Mouse (Mus musculus) forebrain, embryonic 15.5 days (tissue): Measurements from ENCODE around the gene Gm49318. TPM values are rescaled to one million over a fixed set of nuclear protein-coding genes. Genes with fewer than 3 reads are reported as not detected.

Experiments
- ATAC-seq: fragments of 200-750 bp; cut with Nextera tagmentation; replicated peaks from 2 replicates; pipeline ENCODE4 v1.8.0; 2017; ENCODE audit warnings: mild to moderate bottlenecking, moderate TSS enrichment, moderate library complexity
- H3K27ac ChIP-seq: fragments of 300-500 bp; sonication (generic); replicated peaks from 2 replicates; pipeline ENCODE4 v1.5.1; 2015; ENCODE audit warnings: mild to moderate bottlenecking, inconsistent platforms
- H3K27me3 ChIP-seq: fragments of 300-500 bp; sonication (generic); 2 replicates; pipeline ENCODE4 v1.6.1; 2015; ENCODE audit warnings: inconsistent platforms
- H3K36me3 ChIP-seq: fragments of 300-500 bp; sonication (generic); 2 replicates; pipeline ENCODE4 v1.6.1; 2015; ENCODE audit warnings: mild to moderate bottlenecking, inconsistent platforms
- H3K4me1 ChIP-seq: fragments of 300-500 bp; sonication (generic); 2 replicates; pipeline ENCODE4 v1.6.1; 2015; ENCODE audit warnings: inconsistent platforms
- H3K4me2 ChIP-seq: fragments of 300-500 bp; sonication (generic); replicated peaks from 2 replicates; pipeline ENCODE4 v1.6.1; 2015; ENCODE audit warnings: mild to moderate bottlenecking, inconsistent platforms
- H3K4me3 ChIP-seq: fragments of 300-500 bp; sonication (generic); 2 replicates; pipeline ENCODE4 v1.5.1; 2015; ENCODE audit warnings: mild to moderate bottlenecking, inconsistent platforms
- H3K9ac ChIP-seq: fragments of 300-500 bp; sonication (generic); replicated peaks from 2 replicates; pipeline ENCODE4 v1.6.1; 2015; ENCODE audit warnings: mild to moderate bottlenecking, inconsistent platforms
- H3K9me3 ChIP-seq: fragments of 300-500 bp; sonication (generic); 2 replicates; pipeline ENCODE4 v1.6.1; 2016; ENCODE audit warnings: inconsistent platforms
- WGBS: fragments of 180-500 bp; shearing (Covaris S2); methylation state at CpG from one replicate; pipeline ENCODE4 v1.1.7; 2015; ENCODE audit warnings: mixed read lengths; 5-methylcytosine and 5-hydroxymethylcytosine counted together
- polyA plus RNA-seq: library from polyadenylated mRNA; unstranded; fragments of >200 nt; fragmentation: Nextera tagmentation; extraction: Ambion mirVana; gene quantifications from 2 replicates; pipeline ENCODE4 v1.2.1, GENCODE M21; 2015

Gene Gm49318
- polyA plus RNA-seq, 1 experiment from 2014 or later, result not detected

GRCm38 (mm10) chr9:22049721-22050270 lies 21.3 kb downstream of the Gm49318 start:
- Histone ChIP-seq H3K27me3 (no peaks in the 10 kb centered on the region), H3K4me2 (peak overlapping the region; percentile 81), H3K9me3 (no peaks in the 10 kb centered on the region), H3K9ac (peak overlapping the region; percentile 90), H3K4me1 (peaks cover 47% of the 10 kb centered on the region), H3K27ac (peak overlapping the region; percentile 94), H3K36me3 (0 out of 2 replicates have a peak, but pooled peaks cover 4% of the 10 kb centered on the region), H3K4me3 (peak overlapping the region; percentile 70)
- 27% methylated on average over 4 of the region's 4 CpGs for WGBS
- ATAC-seq, result no peak

- WGBS, result 37% methylated on average over 11 of the region's 11 CpGs
- no peaks in the 10 kb centered on the region for H3K27me3 ChIP-seq
- peak overlapping the region; percentile 90 for H3K9ac ChIP-seq
- ATAC-seq, result no peak
- H3K4me2 ChIP-seq, result peak overlapping the region; percentile 81
- no peaks in the 10 kb centered on the region for H3K9me3 ChIP-seq
- H3K4me3 ChIP-seq, result peak overlapping the region; percentile 70
- H3K4me1 ChIP-seq, result peaks cover 46% of the 10 kb centered on the region
- H3K27ac ChIP-seq, result peak overlapping the region; percentile 94
- H3K36me3 ChIP-seq, result 0 out of 2 replicates have a peak, but pooled peaks cover 4% of the 10 kb centered on the region
Measured at GRCm38 (mm10) chr9:22049315-22049714, 21.7 kb downstream of the Gm49318 start.

GRCm38 (mm10) chr9:22047329-22047728 lies 23.7 kb downstream of the Gm49318 start:
- H3K27ac ChIP-seq, result no peak overlapping the region
- peak overlapping the region; percentile 2 for H3K4me3 ChIP-seq

GRCm38 (mm10) chr9:22041832-22042231 lies 29.2 kb downstream of the Gm49318 start:
- no peak overlapping the region for H3K4me3 ChIP-seq

More at GRCm38 (mm10) chr9:22047329-22047728, 23.7 kb downstream of the Gm49318 start:
- H3K4me1 ChIP-seq, result peaks cover 49% of the 10 kb centered on the region
- WGBS, result 65% methylated on average over 9 of the region's 9 CpGs
- 0 out of 2 replicates have a peak, but pooled peaks cover 4% of the 10 kb centered on the region for H3K36me3 ChIP-seq
- H3K9me3 ChIP-seq, result no peaks in the 10 kb centered on the region
- H3K4me2 ChIP-seq, result peak overlapping the region; percentile 81
- ATAC-seq, result no peak
- H3K9ac ChIP-seq, result no peak overlapping the region
- H3K27me3 ChIP-seq, result no peaks in the 10 kb centered on the region

GRCm38 (mm10) chr9:22037826-22038225 lies 33.2 kb downstream of the Gm49318 start:
- no peak for ATAC-seq

More at GRCm38 (mm10) chr9:22041832-22042231, 29.2 kb downstream of the Gm49318 start:
- Histone ChIP-seq H3K4me1 (peaks cover 18% of the 10 kb centered on the region), H3K36me3 (no peaks in the 10 kb centered on the region), H3K27ac (no peak overlapping the region), H3K9ac (no peak overlapping the region), H3K27me3 (no peaks in the 10 kb centered on the region), H3K4me2 (no peak overlapping the region), H3K9me3 (no peaks in the 10 kb centered on the region)
- 68% methylated on average over 2 of the region's 2 CpGs for WGBS
- ATAC-seq, result no peak

GRCm38 (mm10) chr9:22035300-22036044 lies 35.6 kb downstream of the Gm49318 start:
- WGBS, result 45% methylated on average over 6 of the region's 6 CpGs
- Histone ChIP-seq H3K36me3 (peaks cover 51% of the 10 kb centered on the region), H3K27me3 (no peaks in the 10 kb centered on the region), H3K4me2 (no peak overlapping the region), H3K27ac (no peak overlapping the region; the same call in none of the 2 replicates), H3K9me3 (no peaks in the 10 kb centered on the region), H3K4me3 (no peak overlapping the region), H3K9ac (no peak overlapping the region), H3K4me1 (peaks cover 15% of the 10 kb centered on the region)
- 0 out of 2 replicates have a peak, but pooled peaks have one; percentile 29 for ATAC-seq

More at GRCm38 (mm10) chr9:22037826-22038225, 33.2 kb downstream of the Gm49318 start:
- Histone ChIP-seq H3K9ac (no peak overlapping the region), H3K27me3 (no peaks in the 10 kb centered on the region), H3K36me3 (peaks cover 33% of the 10 kb centered on the region), H3K4me3 (no peak overlapping the region), H3K9me3 (no peaks in the 10 kb centered on the region), H3K4me1 (peaks cover 19% of the 10 kb centered on the region), H3K4me2 (no peak overlapping the region), H3K27ac (no peak overlapping the region)
- 87% methylated on average over 10 of the region's 10 CpGs for WGBS

- no peaks in the 10 kb centered on the region for H3K9me3 ChIP-seq
- H3K4me3 ChIP-seq, result no peak overlapping the region
- no peak overlapping the region for H3K27ac ChIP-seq
- H3K36me3 ChIP-seq, result peaks cover 77% of the 10 kb centered on the region
- H3K4me1 ChIP-seq, result peaks cover 2% of the 10 kb centered on the region
- 95% methylated on average over 9 of the region's 9 CpGs for WGBS
- H3K9ac ChIP-seq, result no peak overlapping the region
- no peak for ATAC-seq
- no peaks in the 10 kb centered on the region for H3K27me3 ChIP-seq
- no peak overlapping the region for H3K4me2 ChIP-seq
Measured at GRCm38 (mm10) chr9:22030386-22030785, 40.7 kb downstream of the Gm49318 start.

- ATAC-seq, result no peak
- H3K36me3 ChIP-seq, result peaks cover 77% of the 10 kb centered on the region
- WGBS, result 15% methylated on average over 7 of the region's 7 CpGs
- H3K4me2 ChIP-seq, result no peak overlapping the region
- H3K4me1 ChIP-seq, result no peaks in the 10 kb centered on the region
- no peaks in the 10 kb centered on the region for H3K27me3 ChIP-seq
- H3K9me3 ChIP-seq, result no peaks in the 10 kb centered on the region
- no peak overlapping the region for H3K9ac ChIP-seq
- no peak overlapping the region for H3K4me3 ChIP-seq
- H3K27ac ChIP-seq, result no peak overlapping the region
Measured at GRCm38 (mm10) chr9:22028467-22028866, 42.6 kb downstream of the Gm49318 start.

GRCm38 (mm10) chr9:22024592-22024991 lies 46.5 kb downstream of the Gm49318 start:
- H3K4me1 ChIP-seq, result no peaks in the 10 kb centered on the region
- WGBS, result 73% methylated on average over 8 of the region's 8 CpGs
- H3K27ac ChIP-seq, result no peak overlapping the region
- H3K9ac ChIP-seq, result no peak overlapping the region
- ATAC-seq, result no peak
- H3K36me3 ChIP-seq, result peaks cover 71% of the 10 kb centered on the region
- H3K9me3 ChIP-seq, result no peaks in the 10 kb centered on the region
- no peak overlapping the region for H3K4me3 ChIP-seq
- H3K4me2 ChIP-seq, result no peak overlapping the region
- H3K27me3 ChIP-seq, result no peaks in the 10 kb centered on the region

- peaks cover 58% of the 10 kb centered on the region for H3K36me3 ChIP-seq
- H3K9ac ChIP-seq, result no peak overlapping the region
- WGBS, result 78% methylated on average over 7 of the region's 7 CpGs
Measured at GRCm38 (mm10) chr9:22017208-22017825, 53.7 kb downstream of the Gm49318 start.

GRCm38 (mm10) chr9:22016245-22016644 lies 54.8 kb downstream of the Gm49318 start:
- WGBS, result 62% methylated on average over 10 of the region's 10 CpGs
- no peak overlapping the region for H3K9ac ChIP-seq
- H3K27me3 ChIP-seq, result no peaks in the 10 kb centered on the region
- no peak overlapping the region for H3K4me2 ChIP-seq
- no peak for ATAC-seq
- no peaks in the 10 kb centered on the region for H3K4me1 ChIP-seq
- H3K4me3 ChIP-seq, result no peak overlapping the region
- H3K27ac ChIP-seq, result no peak overlapping the region
- peaks cover 68% of the 10 kb centered on the region for H3K36me3 ChIP-seq
- H3K9me3 ChIP-seq, result no peaks in the 10 kb centered on the region

More at GRCm38 (mm10) chr9:22017208-22017825, 53.7 kb downstream of the Gm49318 start:
- Histone ChIP-seq H3K27ac (no peak overlapping the region), H3K4me1 (no peaks in the 10 kb centered on the region), H3K9me3 (no peaks in the 10 kb centered on the region), H3K27me3 (no peaks in the 10 kb centered on the region), H3K4me2 (no peak overlapping the region), H3K4me3 (no peak overlapping the region)
- ATAC-seq, result no peak

GRCm38 (mm10) chr9:22012731-22013130 lies 58.3 kb downstream of the Gm49318 start:
- ATAC-seq, result no peak

More at GRCm38 (mm10) chr9:22012731-22013130, 58.3 kb downstream of the Gm49318 start:
- Histone ChIP-seq H3K4me1 (no peaks in the 10 kb centered on the region), H3K9ac (no peak overlapping the region), H3K4me3 (no peak overlapping the region), H3K36me3 (peaks cover 81% of the 10 kb centered on the region), H3K27me3 (no peaks in the 10 kb centered on the region), H3K9me3 (no peaks in the 10 kb centered on the region), H3K4me2 (no peak overlapping the region), H3K27ac (no peak overlapping the region)
- WGBS, result 92% methylated on average over 13 of the region's 13 CpGs
